Mouse (Mus musculus) liver, embryonic 15.5 days (tissue): ENCODE measurements around the gene Rab44. TPM values are rescaled to one million over a fixed set of nuclear protein-coding genes. Genes with fewer than 3 reads are reported as not detected.

ENCODE experiments used
- ATAC-seq: fragments of 200-750 bp; cut with Nextera tagmentation; 2 replicates; pipeline ENCODE4 v1.8.0; 2017; ENCODE audit warnings: moderate number of reproducible peaks, mild to moderate bottlenecking, moderate library complexity; ENCODE audit not compliant: insufficient read depth
- H3K27ac ChIP-seq: fragments of 300-500 bp; sonication (generic); replicated peaks from 2 replicates; pipeline ENCODE4 v1.5.1; 2015; ENCODE audit warnings: mild to moderate bottlenecking, inconsistent platforms
- H3K27me3 ChIP-seq: fragments of 300-500 bp; sonication (generic); 2 replicates; pipeline ENCODE4 v1.6.1; 2015; ENCODE audit warnings: mild to moderate bottlenecking, inconsistent platforms
- H3K36me3 ChIP-seq: fragments of 300-500 bp; sonication (generic); replicated peaks from 2 replicates; pipeline ENCODE4 v1.6.1; 2015; ENCODE audit warnings: moderate library complexity, mild to moderate bottlenecking, inconsistent platforms
- H3K4me1 ChIP-seq: fragments of 300-500 bp; sonication (generic); replicated peaks from 2 replicates; pipeline ENCODE4 v1.6.1; 2015; ENCODE audit warnings: inconsistent platforms
- H3K4me2 ChIP-seq: fragments of 300-500 bp; sonication (generic); 2 replicates; pipeline ENCODE4 v1.6.1; 2015; ENCODE audit warnings: moderate library complexity, mild to moderate bottlenecking, inconsistent platforms
- H3K4me3 ChIP-seq: fragments of 300-500 bp; sonication (generic); replicated peaks from 2 replicates; pipeline ENCODE4 v1.5.1; 2015; ENCODE audit warnings: mild to moderate bottlenecking, inconsistent platforms
- H3K9ac ChIP-seq: fragments of 300-500 bp; sonication (generic); 2 replicates; pipeline ENCODE4 v1.6.1; 2015; ENCODE audit warnings: moderate library complexity, mild to moderate bottlenecking, inconsistent platforms
- H3K9me3 ChIP-seq: fragments of 300-500 bp; sonication (generic); replicated peaks from 2 replicates; pipeline ENCODE4 v1.6.1; 2016; ENCODE audit warnings: inconsistent platforms
- WGBS: fragments of 180-500 bp; shearing (Covaris S2); methylation state at CpG from one replicate; pipeline ENCODE4 v1.1.7; 2015; ENCODE audit warnings: mixed read lengths; ENCODE audit not compliant: insufficient replicate concordance; 5-methylcytosine and 5-hydroxymethylcytosine counted together
- polyA plus RNA-seq: library from polyadenylated mRNA; unstranded; fragments of >200 nt; fragmentation: Nextera tagmentation; extraction: Ambion mirVana; gene quantifications from 2 replicates; pipeline ENCODE4 v1.2.1, GENCODE M21; 2015

Gene Rab44
- polyA plus RNA-seq, 1 experiment from 2014 or later = 7.8 TPM

GRCm38 (mm10) chr17:29092497-29092896 lies 21.4 kb upstream of the Rab44 start:
- H3K4me1 ChIP-seq = peaks cover 27% of the 10 kb centered on the region
- H3K36me3 ChIP-seq = no peaks in the 10 kb centered on the region
- no peak overlapping the region for H3K4me2 ChIP-seq
- H3K27ac ChIP-seq = no peak overlapping the region
- no peak for ATAC-seq
- H3K27me3 ChIP-seq = peaks cover 53% of the 10 kb centered on the region
- no peak overlapping the region for H3K4me3 ChIP-seq
- 45% methylated on average over 5 of the region's 5 CpGs for whole genome bisulfite sequencing
- no peaks in the 10 kb centered on the region for H3K9me3 ChIP-seq
- H3K9ac ChIP-seq = no peak overlapping the region

- H3K36me3 ChIP-seq = no peaks in the 10 kb centered on the region
- H3K4me1 ChIP-seq = peaks cover 27% of the 10 kb centered on the region
- no peaks in the 10 kb centered on the region for H3K9me3 ChIP-seq
- H3K4me3 ChIP-seq = peak overlapping the region; percentile 59
- peak; percentile 72 for ATAC-seq
- H3K9ac ChIP-seq = 0 out of 2 replicates have a peak overlapping the region, but pooled peaks have one; percentile 39
- 9% methylated on average over 36 of the region's 36 CpGs for WGBS
- H3K27ac ChIP-seq = no peak overlapping the region
- peaks cover 53% of the 10 kb centered on the region for H3K27me3 ChIP-seq
- H3K4me2 ChIP-seq = peak overlapping the region; percentile 83
Measured at GRCm38 (mm10) chr17:29093110-29093952, 20.6 kb upstream of the Rab44 start.

GRCm38 (mm10) chr17:29093961-29094309 lies 20.0 kb upstream of the Rab44 start:
- H3K9me3 ChIP-seq = no peaks in the 10 kb centered on the region
- H3K4me3 ChIP-seq = peak overlapping the region; percentile 59
- ATAC-seq = no peak
- H3K9ac ChIP-seq = peak overlapping the region; percentile 39
- H3K4me1 ChIP-seq = peaks cover 27% of the 10 kb centered on the region
- H3K27me3 ChIP-seq = peaks cover 53% of the 10 kb centered on the region
- no peaks in the 10 kb centered on the region for H3K36me3 ChIP-seq
- H3K27ac ChIP-seq = no peak overlapping the region
- WGBS = 1% methylated on average over 24 of the region's 24 CpGs
- H3K4me2 ChIP-seq = peak overlapping the region; percentile 83

- peak; percentile 36 for ATAC-seq
- Histone ChIP-seq H3K4me3 (peak overlapping the region; percentile 59), H3K4me1 (peaks cover 27% of the 10 kb centered on the region), H3K9me3 (no peaks in the 10 kb centered on the region), H3K36me3 (no peaks in the 10 kb centered on the region), H3K27me3 (peaks cover 53% of the 10 kb centered on the region), H3K9ac (peak overlapping the region; percentile 39), H3K4me2 (peak overlapping the region; percentile 83), H3K27ac (0 out of 2 replicates have a peak overlapping the region, but pooled peaks have one; percentile 19)
- WGBS = under 1% methylated on average over 70 of the region's 71 CpGs
Measured at GRCm38 (mm10) chr17:29094310-29095181, 19.4 kb upstream of the Rab44 start.

- H3K9ac ChIP-seq = peak overlapping the region; percentile 39
- H3K27ac ChIP-seq = 0 out of 2 replicates have a peak overlapping the region, but pooled peaks have one; percentile 19
- H3K4me2 ChIP-seq = peak overlapping the region; percentile 83
- peaks cover 53% of the 10 kb centered on the region for H3K27me3 ChIP-seq
- H3K9me3 ChIP-seq = no peaks in the 10 kb centered on the region
- H3K4me3 ChIP-seq = peak overlapping the region; percentile 59
- H3K36me3 ChIP-seq = no peaks in the 10 kb centered on the region
- H3K4me1 ChIP-seq = peaks cover 27% of the 10 kb centered on the region
- WGBS = under 1% methylated on average over 44 of the region's 44 CpGs
- ATAC-seq = peak; percentile 61
Measured at GRCm38 (mm10) chr17:29095201-29095733, 18.7 kb upstream of the Rab44 start.

GRCm38 (mm10) chr17:29096245-29096644 lies 17.7 kb upstream of the Rab44 start:
- no peaks in the 10 kb centered on the region for H3K9me3 ChIP-seq
- WGBS = 77% methylated on average over 6 of the region's 6 CpGs
- ATAC-seq = no peak
- H3K36me3 ChIP-seq = no peaks in the 10 kb centered on the region
- H3K4me1 ChIP-seq = peaks cover 27% of the 10 kb centered on the region
- no peak overlapping the region for H3K9ac ChIP-seq
- no peak overlapping the region for H3K27ac ChIP-seq
- H3K27me3 ChIP-seq = peaks cover 47% of the 10 kb centered on the region
- H3K4me2 ChIP-seq = no peak overlapping the region
- no peak overlapping the region for H3K4me3 ChIP-seq

GRCm38 (mm10) chr17:29096851-29097561 lies 16.9 kb upstream of the Rab44 start:
- no peak overlapping the region for H3K4me2 ChIP-seq
- H3K27ac ChIP-seq = no peak overlapping the region
- no peaks in the 10 kb centered on the region for H3K36me3 ChIP-seq
- H3K9me3 ChIP-seq = no peaks in the 10 kb centered on the region
- H3K4me1 ChIP-seq = peaks cover 27% of the 10 kb centered on the region
- H3K4me3 ChIP-seq = no peak overlapping the region
- ATAC-seq = no peak
- H3K9ac ChIP-seq = no peak overlapping the region
- peaks cover 40% of the 10 kb centered on the region for H3K27me3 ChIP-seq
- 60% methylated on average over 7 of the region's 7 CpGs for WGBS

- Histone ChIP-seq H3K36me3 (no peaks in the 10 kb centered on the region), H3K27ac (no peak overlapping the region), H3K4me1 (peaks cover 25% of the 10 kb centered on the region), H3K4me3 (no peak overlapping the region), H3K9me3 (no peaks in the 10 kb centered on the region), H3K9ac (no peak overlapping the region), H3K27me3 (peaks cover 27% of the 10 kb centered on the region), H3K4me2 (no peak overlapping the region)
- WGBS = 91% methylated on average over 24 of the region's 24 CpGs
- no peak for ATAC-seq
Measured at GRCm38 (mm10) chr17:29098291-29098690, 15.7 kb upstream of the Rab44 start.

- Histone ChIP-seq H3K9ac (no peak overlapping the region), H3K4me3 (no peak overlapping the region), H3K4me2 (no peak overlapping the region), H3K27me3 (peaks cover 19% of the 10 kb centered on the region), H3K4me1 (peaks cover 17% of the 10 kb centered on the region), H3K36me3 (no peaks in the 10 kb centered on the region), H3K27ac (no peak overlapping the region), H3K9me3 (no peaks in the 10 kb centered on the region)
- 33% methylated on average over 8 of the region's 8 CpGs for WGBS
- no peak for ATAC-seq
Measured at GRCm38 (mm10) chr17:29099076-29099475, 14.9 kb upstream of the Rab44 start.

GRCm38 (mm10) chr17:29100627-29101026 lies 13.3 kb upstream of the Rab44 start:
- H3K27ac ChIP-seq = no peak overlapping the region
- H3K4me1 ChIP-seq = peaks cover 3% of the 10 kb centered on the region; the same call in 1 of the 2 replicates
- no peak overlapping the region for H3K4me3 ChIP-seq
- H3K9ac ChIP-seq = no peak overlapping the region
- 72% methylated on average over 7 of the region's 7 CpGs for WGBS
- H3K36me3 ChIP-seq = no peaks in the 10 kb centered on the region
- H3K4me2 ChIP-seq = no peak overlapping the region
- H3K9me3 ChIP-seq = no peaks in the 10 kb centered on the region
- H3K27me3 ChIP-seq = peaks cover 4% of the 10 kb centered on the region
- ATAC-seq = no peak
